Mouse (Mus musculus): Measurements from ENCODE around the gene Ndufb10.
"Not testable (repeated sequence)": the region's sequence is repeated elsewhere in the genome, so short reads cannot be mapped to it uniquely, and the experiment has no call there.

Gene Ndufb10

DNA sequence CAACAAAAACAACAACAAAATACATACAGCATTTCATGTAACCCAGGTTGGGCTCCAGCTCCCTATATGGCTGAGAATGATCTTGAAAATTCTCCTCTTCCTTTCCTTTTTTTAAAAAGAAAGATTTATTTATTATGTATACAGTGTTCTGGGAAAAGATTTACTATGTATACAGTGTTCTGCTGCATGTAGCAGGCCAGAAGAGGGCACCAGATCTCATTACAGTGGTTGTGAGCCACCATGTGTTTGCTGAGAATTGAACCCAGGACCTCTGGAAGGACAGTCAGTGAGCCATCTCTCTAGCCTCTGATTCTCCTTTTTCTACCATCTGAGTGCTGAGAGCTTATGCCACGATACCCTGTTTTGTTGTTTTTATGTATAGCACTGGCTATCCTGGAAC lies 10.2 kb upstream of the Ndufb10 start:
- DNase-seq (ENCODE audit: low read depth, low spot score): no peak

- DNase-seq (ENCODE audit: low read depth, low spot score): no peak
Observed at GRCm38 (mm10) chr17:24733434-24734050, 9.3 kb upstream of the Ndufb10 start.

- DNase-seq (ENCODE audit: low read depth, low spot score): no peak
Observed at GRCm38 (mm10) chr17:24732233-24732935, 8.1 kb upstream of the Ndufb10 start.

- DNase-seq (ENCODE audit: low read depth, low spot score): no peak
Observed at GRCm38 (mm10) chr17:24730787-24731186, 6.5 kb upstream of the Ndufb10 start.

- no peak for DNase-seq (ENCODE audit: low read depth, low spot score)
Observed at GRCm38 (mm10) chr17:24729067-24729466, 4.8 kb upstream of the Ndufb10 start.

DNA sequence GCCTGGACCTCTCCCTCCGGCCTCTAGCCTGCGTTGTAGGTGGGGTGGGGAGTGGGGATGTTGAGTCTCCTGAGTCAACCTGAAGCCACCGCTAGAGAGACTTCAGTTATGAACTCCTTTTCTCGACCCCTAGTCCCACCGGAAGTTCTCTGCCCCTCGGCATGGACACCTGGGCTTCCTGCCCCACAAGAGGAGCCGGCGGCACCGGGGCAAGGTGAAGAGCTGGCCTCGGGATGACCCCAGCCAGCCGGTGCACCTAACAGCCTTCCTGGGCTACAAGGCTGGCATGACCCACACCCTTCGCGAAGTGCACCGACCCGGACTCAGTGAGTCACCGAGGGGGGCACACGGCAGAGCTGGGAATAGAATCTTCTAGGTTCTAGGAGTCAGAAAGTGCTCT lies 3.9 kb upstream of the Ndufb10 start:
- DNase-seq (ENCODE audit: low read depth, low spot score): no peak

- DNase-seq (ENCODE audit: low read depth, low spot score): no peak
Observed at GRCm38 (mm10) chr17:24727618-24728017, 3.3 kb upstream of the Ndufb10 start, which contains the start of gene Rpl3l. Gene Rpl3l (plus strand): TSS chr17:24727820.

- no peak for DNase-seq (ENCODE audit: low read depth, low spot score)
Observed at GRCm38 (mm10) chr17:24725637-24726390, 1.5 kb upstream of the Ndufb10 start.

DNA sequence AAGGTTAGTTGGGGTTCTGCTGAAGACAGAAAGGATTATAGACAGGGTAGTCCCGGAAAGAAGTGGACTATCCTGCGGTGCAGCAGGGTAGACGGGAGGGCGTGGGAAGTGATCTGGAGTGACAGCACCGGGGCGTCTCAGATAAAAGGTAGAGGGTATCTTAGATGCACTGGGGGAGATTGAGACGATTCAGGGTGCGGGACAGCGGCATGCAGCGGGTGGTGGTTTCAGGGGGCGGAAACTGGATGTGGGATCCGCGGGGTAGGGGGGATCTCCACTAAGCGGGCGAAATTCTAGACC lies 447 bp downstream of the Ndufb10 start:
- no peak for DNase-seq (ENCODE audit: low read depth, low spot score)

DNA sequence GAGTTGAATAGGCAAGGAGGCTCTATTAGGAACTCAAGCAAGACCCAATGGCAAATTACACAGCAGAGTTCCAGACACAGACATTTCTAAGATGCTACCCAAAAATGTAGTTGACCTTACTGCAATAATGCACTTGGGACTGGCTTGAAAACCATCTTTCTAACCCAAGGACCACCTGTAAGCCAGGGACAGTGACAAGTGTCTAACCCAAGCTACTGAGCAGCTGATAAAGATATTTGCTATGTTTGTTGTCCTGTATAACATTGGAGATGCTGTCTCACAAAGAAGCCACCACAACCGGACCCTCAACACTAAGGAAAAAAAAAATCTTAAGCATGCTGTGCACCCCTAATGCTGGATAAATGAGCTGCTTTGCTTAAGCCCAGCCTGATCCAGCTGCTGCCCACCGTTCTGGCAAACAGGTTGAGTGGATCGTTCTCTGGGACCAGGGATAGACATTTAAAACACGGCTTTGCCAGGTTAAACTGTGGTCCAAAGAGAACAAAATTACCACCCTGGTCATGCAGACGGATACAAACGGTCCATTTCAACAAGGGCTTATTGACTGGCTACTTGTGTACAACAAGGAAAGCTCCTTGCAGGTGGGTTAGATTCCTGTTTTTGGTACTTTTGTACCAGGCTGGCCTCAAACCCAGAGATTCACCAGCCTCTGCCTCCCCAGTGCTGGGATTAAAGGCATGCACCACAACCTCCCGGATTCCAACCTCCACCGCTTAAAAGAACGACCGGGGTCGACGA lies 977 bp downstream of the Ndufb10 start:
- no peak for DNase-seq (ENCODE audit: low read depth, low spot score)

- DNase-seq (ENCODE audit: low read depth, low spot score): no peak
Observed at GRCm38 (mm10) chr17:24722220-24722924, 1.9 kb downstream of the Ndufb10 start.

DNA sequence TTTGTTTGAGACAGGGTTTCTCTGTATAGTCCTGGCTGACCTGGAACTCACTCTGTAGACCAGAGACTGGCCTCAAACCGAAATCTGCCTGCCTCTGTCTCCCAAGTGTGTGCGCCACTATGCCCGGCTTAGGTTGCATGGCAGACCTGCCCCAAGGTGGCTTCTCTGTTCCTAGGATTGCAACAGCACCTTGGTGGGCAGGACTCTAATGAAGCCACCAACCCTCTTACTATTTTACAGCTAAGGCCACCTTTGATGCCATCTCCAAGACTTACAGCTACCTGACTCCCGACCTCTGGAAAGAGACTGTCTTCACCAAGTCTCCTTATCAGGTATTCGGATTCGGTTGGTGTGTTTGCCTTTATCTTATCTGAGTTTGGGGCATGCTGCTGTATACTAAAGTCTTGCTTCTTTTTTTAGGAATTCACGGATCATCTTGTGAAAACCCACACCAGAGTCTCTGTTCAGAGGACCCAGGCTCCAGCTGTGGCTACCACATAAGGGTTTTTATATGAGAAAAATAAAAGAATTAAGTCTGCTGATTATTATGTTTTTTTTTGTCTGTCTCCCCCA lies 2.8 kb downstream of the Ndufb10 start:
- DNase-seq (ENCODE audit: low read depth, low spot score): not testable (repeated sequence)

DNA sequence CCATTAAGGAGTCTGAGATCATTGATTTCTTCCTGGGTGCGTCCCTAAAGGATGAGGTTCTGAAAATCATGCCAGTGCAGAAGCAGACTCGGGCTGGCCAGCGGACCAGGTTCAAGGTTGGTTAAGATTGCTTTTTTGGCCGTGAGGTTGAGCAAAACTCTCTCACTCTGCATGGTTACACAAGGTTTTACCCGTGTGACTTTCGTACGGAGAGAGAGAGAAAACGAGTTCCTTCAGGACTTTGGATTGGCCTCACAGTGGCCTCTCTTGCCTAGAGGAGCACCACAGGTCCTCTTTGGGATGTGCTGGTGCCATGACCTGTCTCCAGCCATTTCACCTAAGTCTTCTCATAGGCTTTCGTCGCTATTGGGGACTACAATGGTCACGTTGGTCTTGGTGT lies 3.7 kb downstream of the Ndufb10 start:
- not testable (repeated sequence) for DNase-seq (ENCODE audit: low read depth, low spot score)

- DNase-seq (ENCODE audit: low read depth, low spot score): peak; percentile 98
Observed at GRCm38 (mm10) chr17:24719494-24720222, 4.6 kb downstream of the Ndufb10 start.

- DNase-seq (ENCODE audit: low read depth, low spot score): not testable (repeated sequence)
Observed at GRCm38 (mm10) chr17:24718938-24719337, 5.3 kb downstream of the Ndufb10 start.

GRCm38 (mm10) chr17:24717943-24718342 lies 6.3 kb downstream of the Ndufb10 start, which contains the start of the genes Rnf151 and Rps2:
Gene Rnf151 (minus strand): TSS chr17:24718063.
Gene Rps2 (plus strand): TSS chr17:24718116.
- DNase-seq (ENCODE audit: low read depth, low spot score): no peak

- DNase-seq (ENCODE audit: low read depth, low spot score): no peak
Observed at GRCm38 (mm10) chr17:24716166-24716682, 8.1 kb downstream of the Ndufb10 start.

GRCm38 (mm10) chr17:24715556-24715955 lies 8.7 kb downstream of the Ndufb10 start:
- DNase-seq (ENCODE audit: low read depth, low spot score): no peak

DNA sequence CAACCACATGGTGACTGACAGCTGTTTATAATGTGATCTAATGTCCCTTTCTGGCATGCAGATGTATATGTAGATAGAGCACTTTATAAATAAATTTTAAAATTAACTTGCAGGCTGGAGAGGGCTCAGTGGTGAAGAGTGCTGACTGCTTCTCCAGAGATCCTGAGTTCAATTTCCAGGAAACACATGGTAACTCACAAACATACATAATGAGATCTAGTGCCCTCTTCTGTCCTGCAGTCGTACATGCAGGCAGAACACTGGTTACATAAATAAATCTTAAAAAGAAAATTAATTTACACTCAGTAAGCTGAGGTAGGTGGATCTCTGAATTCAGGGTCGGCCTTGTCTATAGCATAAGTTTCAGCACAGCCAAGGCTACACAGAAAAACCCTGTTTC lies 15.6 kb downstream of the Ndufb10 start:
- DNase-seq (ENCODE audit: low read depth, low spot score): no peak

Measured in forelimb bud, embryonic 11.5 days (tissue).